Mouse (Mus musculus) thymus, postnatal 14 days (tissue): Measurements from ENCODE around the gene Cgn.
A peak's percentile ranks its signal among the peaks of the same experiment; 100 is the strongest.
"Not testable (repeated sequence)": the region's sequence is repeated elsewhere in the genome, so short reads cannot be mapped to it uniquely, and the experiment has no call there.

Experiments used
- DNase-seq: peaks from one replicate; pipeline ENCODE4 v3.0.0; 2021

Gene Cgn

DNA sequence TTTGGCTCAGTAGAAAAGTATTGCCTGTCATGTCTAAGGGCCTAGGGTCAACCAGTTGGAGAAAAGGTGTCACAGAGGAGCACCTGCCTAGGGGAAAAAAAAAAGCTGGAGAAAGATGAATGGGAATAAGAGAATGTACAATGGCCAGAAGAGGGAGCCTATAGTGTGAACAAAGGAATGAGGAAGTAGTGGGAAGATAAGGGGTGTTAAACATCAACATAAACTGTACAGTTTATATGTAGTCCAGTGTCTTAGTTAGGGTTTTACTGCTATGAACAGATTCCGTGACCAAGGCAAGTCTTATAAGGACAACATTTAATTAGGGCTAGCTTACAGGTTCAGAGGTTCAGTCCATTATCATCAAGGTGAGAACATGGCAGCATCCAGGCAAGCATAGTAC lies 2.8 kb upstream of the Cgn start:
- DNase-seq: no peak

GRCm38 (mm10) chr3:94787122-94787780 lies 959 bp upstream of the Cgn start:
- DNase-seq: no peak

DNA sequence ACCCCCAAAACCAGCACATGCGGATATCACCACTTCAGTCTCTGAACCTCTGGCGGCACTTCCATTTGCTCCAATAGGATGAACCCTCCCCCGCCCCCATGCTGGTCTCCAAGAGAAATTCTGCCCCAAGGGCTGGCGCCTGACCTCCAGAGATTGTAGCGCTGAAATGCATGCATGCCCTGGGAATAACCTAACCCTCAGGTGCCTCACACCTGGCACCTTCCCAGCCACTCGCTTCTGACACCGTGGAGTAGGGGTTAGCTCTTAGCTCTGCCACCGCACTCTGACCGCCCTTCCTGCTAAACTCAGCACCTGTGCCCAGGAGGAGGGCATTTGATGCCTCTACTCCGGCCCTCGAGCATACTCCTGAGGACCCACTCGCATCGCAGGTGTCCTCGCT lies 334 bp downstream of the Cgn start:
- no peak for DNase-seq

DNA sequence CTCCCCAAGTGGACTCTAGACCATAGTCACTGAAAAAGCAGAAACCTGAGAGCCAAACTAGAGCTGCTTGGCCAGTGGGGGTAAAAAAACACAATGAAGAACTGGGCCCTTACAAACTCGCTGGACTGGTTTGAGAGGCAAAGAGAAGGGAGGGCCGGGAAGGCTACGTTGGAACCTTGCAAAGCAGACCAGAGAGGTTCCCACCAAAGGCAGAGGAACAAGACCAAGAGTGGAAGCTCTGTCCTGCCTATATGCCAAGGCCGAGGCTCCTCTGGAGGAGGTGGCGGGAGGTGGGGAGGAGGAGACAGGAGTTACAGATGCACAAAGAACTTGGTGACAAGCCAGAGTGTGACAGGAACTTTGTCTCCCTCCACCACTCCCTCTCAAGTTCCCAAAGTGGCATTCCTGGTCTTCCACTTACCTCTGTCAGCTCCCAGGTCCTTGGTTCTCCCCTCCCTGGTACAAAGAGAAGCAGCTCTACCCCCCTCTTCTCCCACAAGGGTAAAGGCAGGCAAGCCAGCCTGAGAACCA lies 2.1 kb downstream of the Cgn start:
- no peak for DNase-seq

- DNase-seq: no peak
Observed at GRCm38 (mm10) chr3:94783462-94783931, 2.8 kb downstream of the Cgn start.

DNA sequence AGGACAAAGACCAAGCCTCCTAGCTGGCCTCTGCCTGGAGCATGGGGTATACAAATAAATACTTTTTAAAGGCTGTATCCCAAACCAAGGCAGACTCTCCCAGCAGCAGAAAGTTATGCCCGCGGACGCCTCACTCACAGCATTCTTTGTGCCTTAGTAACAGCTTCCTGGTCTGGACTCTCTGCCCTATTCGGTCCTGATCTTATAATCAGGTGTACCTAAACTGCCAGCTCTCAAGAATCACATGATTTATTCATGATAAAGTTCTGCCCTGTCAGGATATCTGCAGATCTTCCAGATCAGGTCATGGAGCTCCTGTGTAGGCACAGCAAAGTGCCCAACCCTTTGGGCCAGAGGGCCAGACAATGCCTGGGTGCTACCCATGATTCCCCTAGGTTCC lies 3.4 kb downstream of the Cgn start:
- no peak for DNase-seq

- no peak for DNase-seq
Observed at GRCm38 (mm10) chr3:94781356-94781755, 4.9 kb downstream of the Cgn start.

DNA sequence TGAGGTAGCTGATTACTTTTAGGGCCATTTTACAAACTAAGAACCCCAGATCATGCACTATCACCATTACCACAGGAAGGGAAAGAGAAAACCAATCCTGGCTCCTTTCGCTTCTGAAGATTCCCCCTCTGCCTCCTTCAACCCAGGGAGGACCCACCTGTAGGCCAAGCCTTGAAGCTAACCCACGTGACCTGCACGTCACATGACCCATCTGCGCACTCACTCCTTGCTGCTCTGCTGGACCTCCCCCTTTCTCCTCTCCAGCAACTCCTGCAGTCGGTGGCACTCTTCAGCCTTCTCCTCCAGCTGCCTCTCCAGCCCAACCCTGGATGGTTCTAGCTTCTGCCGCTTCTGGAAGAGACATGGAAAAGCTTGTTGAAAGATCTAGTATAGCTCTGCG lies 10.4 kb downstream of the Cgn start:
- DNase-seq: no peak

- DNase-seq: peak; percentile 15
Observed at GRCm38 (mm10) chr3:94774039-94774438, 12.3 kb downstream of the Cgn start.

DNA sequence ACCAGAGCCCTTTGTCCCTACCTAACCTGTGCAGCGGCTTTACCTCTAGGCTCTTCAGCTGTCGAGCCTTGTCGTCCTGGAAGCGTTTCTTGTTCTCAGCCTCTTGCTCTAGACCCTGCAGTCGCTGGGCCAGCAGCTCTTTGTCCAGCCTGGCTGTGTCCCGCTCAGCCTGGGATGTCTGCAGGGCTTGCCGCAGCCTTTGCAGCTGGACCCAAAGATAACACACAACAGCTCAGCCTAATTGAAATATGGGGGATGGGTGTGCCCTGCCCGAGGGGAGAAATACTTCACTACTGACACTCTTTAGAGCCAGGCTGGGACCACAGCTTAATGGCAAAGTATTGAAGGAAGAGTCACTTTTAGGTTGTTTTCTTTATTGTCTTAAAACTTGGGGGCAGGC lies 20.8 kb downstream of the Cgn start:
- DNase-seq: not testable (repeated sequence)

- DNase-seq: not testable (repeated sequence)
Observed at GRCm38 (mm10) chr3:94764545-94765292, 21.6 kb downstream of the Cgn start.

GRCm38 (mm10) chr3:94758427-94758826 lies 27.9 kb downstream of the Cgn start:
- not testable (repeated sequence) for DNase-seq

- peak; percentile 65 for DNase-seq
Observed at GRCm38 (mm10) chr3:94758056-94758409, 28.3 kb downstream of the Cgn start.

GRCm38 (mm10) chr3:94757251-94758055 lies 28.8 kb downstream of the Cgn start:
- not testable (repeated sequence) for DNase-seq

- DNase-seq: no peak
Observed at GRCm38 (mm10) chr3:94745691-94746090, 40.6 kb downstream of the Cgn start.

DNA sequence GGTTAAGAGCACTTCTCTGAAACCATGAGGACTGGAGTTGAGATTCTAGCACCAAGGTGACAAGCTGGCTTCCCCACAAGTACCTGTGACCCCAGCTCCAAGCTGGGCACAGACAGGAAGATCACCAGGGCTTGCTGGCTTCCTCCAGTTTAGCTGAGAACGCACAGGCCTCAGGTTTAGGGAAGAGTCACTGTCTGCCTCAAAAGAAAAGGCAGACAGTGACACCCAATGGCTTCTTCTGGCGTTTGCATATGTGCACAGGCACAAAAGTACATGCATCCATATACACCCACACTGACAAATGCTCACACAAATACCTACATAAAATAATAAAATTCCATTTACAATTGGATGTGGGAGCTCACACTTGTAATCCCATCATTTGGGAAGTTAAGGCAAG lies 62.7 kb downstream of the Cgn start:
- DNase-seq: not testable (repeated sequence)

GRCm38 (mm10) chr3:94718253-94718652 lies 68.0 kb downstream of the Cgn start:
- DNase-seq: not testable (repeated sequence)

DNA sequence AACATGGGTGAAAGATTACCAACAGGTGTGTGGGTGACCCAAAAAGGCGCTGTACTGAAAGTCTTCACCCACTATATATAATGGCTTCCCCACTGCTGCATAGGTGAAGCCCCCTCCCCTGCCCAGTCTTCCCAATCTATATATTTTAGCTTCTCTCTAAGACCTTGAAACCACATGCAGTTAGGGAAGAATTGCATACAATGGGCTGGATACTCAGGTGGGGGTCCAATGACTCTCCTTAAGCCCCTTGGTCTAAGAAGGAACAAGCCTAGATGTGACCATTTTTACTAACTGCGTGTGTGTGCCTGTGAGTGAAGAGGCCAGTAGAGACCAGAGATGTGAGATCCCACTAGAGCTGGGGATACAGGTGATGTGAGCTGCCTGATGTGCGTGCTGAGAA lies 72.9 kb downstream of the Cgn start:
- not testable (repeated sequence) for DNase-seq

DNA sequence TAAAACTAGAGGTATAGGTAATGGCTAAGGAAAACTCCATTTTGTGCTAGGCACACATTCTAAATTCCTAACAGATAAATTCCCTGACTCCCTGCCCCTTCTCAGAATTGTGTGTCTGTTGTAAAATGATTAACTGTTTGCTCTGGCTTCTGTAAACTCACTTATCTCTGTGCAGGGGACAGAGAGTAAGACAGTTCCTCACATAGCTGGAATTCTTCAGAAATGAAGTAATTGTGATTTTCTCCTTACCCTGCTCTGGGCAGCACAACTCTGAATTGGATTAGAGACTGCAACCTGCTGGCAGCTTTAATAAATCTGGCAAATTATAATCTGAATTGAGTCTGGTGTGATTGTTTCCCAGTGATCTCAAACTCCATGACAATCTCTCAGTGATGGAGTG lies 75.7 kb downstream of the Cgn start:
- not testable (repeated sequence) for DNase-seq
